Comparison of ENCODE assay signal across 13 mouse cellular contexts in genomic region chr2:4579357-4580068, GRCm38 (mm10).
DNase-seq lines count a peak whose midpoint lies in the region; ATAC-seq and TF ChIP-seq lines count a peak whose summit lies in the region.
"Had no signal": no experiment of that assay in that cellular context is flagged by ENCODE, and none has a peak within 500 bp of the region (broad histone marks: within the 10 kb centered on the region; RNA-seq: fewer than 3 reads in every experiment).

No protein-coding gene starts in this region.

- TF ChIP-seq CTCF in stomach, postnatal 0 days (IDR thresholded peaks at IDR 0.05; ENCODE audit: low read depth): no peak

- H3K4me2 ChIP-seq in neural tube, embryonic 13.5 days: no peak overlapping the region
- H3K4me2 ChIP-seq in stomach, postnatal 0 days (replicated peaks; ENCODE audit: low read depth): no peak overlapping the region

- H3K27ac ChIP-seq in heart, embryonic 10.5 days: no peak overlapping the region
- H3K27ac ChIP-seq in neural tube, embryonic 13.5 days (replicated peaks): peak overlapping the region; percentile 56; the same call in 1 of the 2 replicates
- peak overlapping the region; percentile 71 for H3K27ac ChIP-seq in stomach, postnatal 0 days (replicated peaks)

- no peak for TF ChIP-seq EP300 in stomach, postnatal 0 days (optimal IDR thresholded peaks at IDR 0.05)

- peak; percentile 93 for DNase-seq in heart, adult 11 months
- no peak for DNase-seq in heart, embryonic 10.5 days (ENCODE audit: low spot score)
- peak; percentile 52 for DNase-seq in kidney, postnatal 10 days
- DNase-seq in kidney, postnatal 14 days: no peak
- DNase-seq in neural tube, embryonic 10.5 days (ENCODE audit: extremely low spot score, low spot score): no peak
- no peak for DNase-seq in stomach, postnatal 0 days (ENCODE audit: low spot score)
- DNase-seq: adrenal gland, postnatal 14 days; cerebellum, adult 11-12 months; kidney, adult 9 months; right cerebral cortex, postnatal 25 days; thymus, adult 18-20 months had no signal

- WGBS in heart, embryonic 10.5 days: 81% methylated on average over 8 of the region's 8 CpGs
- WGBS in neural tube, embryonic 13.5 days: 69% methylated on average over 8 of the region's 8 CpGs
- 46% methylated on average over 8 of the region's 8 CpGs for WGBS in stomach, postnatal 0 days

- H3K4me1 ChIP-seq in heart, embryonic 10.5 days: no peaks in the 10 kb centered on the region
- peaks cover 33% of the 10 kb centered on the region for H3K4me1 ChIP-seq in neural tube, embryonic 13.5 days (replicated peaks)
- H3K4me1 ChIP-seq in stomach, postnatal 0 days (replicated peaks; ENCODE audit: control insufficient read depth, insufficient read depth): no peaks in the 10 kb centered on the region

- ATAC-seq in neural tube, embryonic 13.5 days (ENCODE audit: low read depth): peak; percentile 37; the same call in 1 of the 2 replicates
- no peak for ATAC-seq in stomach, postnatal 0 days (ENCODE audit: low FRiP score, low TSS enrichment)
- no peak for ATAC-seq in megakaryocyte-erythroid progenitor cell, adult 5-6 weeks (replicated peaks; ENCODE audit: low FRiP score, low TSS enrichment, poor library complexity, severe bottlenecking)

- H3K9ac ChIP-seq in neural tube, embryonic 13.5 days: no peak overlapping the region
- H3K9ac ChIP-seq in stomach, postnatal 0 days (ENCODE audit: low read length): no peak overlapping the region

- H3K4me3 ChIP-seq in heart, embryonic 10.5 days: no peak overlapping the region
- no peak overlapping the region for H3K4me3 ChIP-seq in neural tube, embryonic 13.5 days
- no peak overlapping the region for H3K4me3 ChIP-seq in stomach, postnatal 0 days (ENCODE audit: low read depth, low read length)

- H3K36me3 ChIP-seq in heart, embryonic 10.5 days: peaks cover 54% of the 10 kb centered on the region
- peaks cover 42% of the 10 kb centered on the region for H3K36me3 ChIP-seq in neural tube, embryonic 13.5 days
- no peaks in the 10 kb centered on the region; the same call in 1 of the 2 replicates for H3K36me3 ChIP-seq in stomach, postnatal 0 days (ENCODE audit: control insufficient read depth, insufficient read depth, low read length)

- no peaks in the 10 kb centered on the region for H3K9me3 ChIP-seq in heart, embryonic 10.5 days
- H3K9me3 ChIP-seq in neural tube, embryonic 13.5 days: no peaks in the 10 kb centered on the region
- no peaks in the 10 kb centered on the region for H3K9me3 ChIP-seq in stomach, postnatal 0 days (ENCODE audit: control insufficient read depth, low read length)

- no peaks in the 10 kb centered on the region for H3K27me3 ChIP-seq in heart, embryonic 10.5 days (ENCODE audit: insufficient read depth, poor library complexity, severe bottlenecking)
- no peaks in the 10 kb centered on the region for H3K27me3 ChIP-seq in neural tube, embryonic 13.5 days
- H3K27me3 ChIP-seq in stomach, postnatal 0 days (ENCODE audit: control insufficient read depth, insufficient read depth, low read length): no peaks in the 10 kb centered on the region

Comparison
In these comparisons a context has a peak if more than half of its experiments do, and no peak if none do; other contexts are left out.
1. DNase-seq: peak in heart, adult 11 months (single experiment) and kidney, postnatal 10 days (single experiment); none in heart, embryonic 10.5 days (single experiment), kidney, postnatal 14 days (single experiment), neural tube, embryonic 10.5 days (single experiment) and stomach, postnatal 0 days (single experiment).